Mouse (Mus musculus) cerebellum, adult 2 months (tissue): ENCODE results near the gene Olfr702. TPM values are rescaled to one million over a fixed set of nuclear protein-coding genes. Genes with fewer than 3 reads are reported as not detected.

ENCODE experiments used
- DNase-seq, 2 experiments: peaks; one replicate each; pipeline ENCODE4 v3.0.0; 2021
- H3K27ac ChIP-seq: fragments of 200-500 bp; 2 replicates; pipeline ENCODE4 v1.5.1; 2012; ENCODE audit warnings: low read length, control low read depth, inconsistent platforms; ENCODE audit not compliant: insufficient read depth
- H3K27me3 ChIP-seq: fragments of 200-500 bp; 2 replicates; pipeline ENCODE4 v1.6.1; 2012; ENCODE audit warnings: inconsistent platforms, mild to moderate bottlenecking, low read length, moderate library complexity; ENCODE audit not compliant: control insufficient read depth, insufficient read depth
- H3K4me1 ChIP-seq: fragments of 200-500 bp; 2 replicates; pipeline ENCODE4 v1.6.1; 2011; ENCODE audit warnings: low read length; ENCODE audit not compliant: control insufficient read depth, insufficient read depth
- H3K4me3 ChIP-seq: fragments of 200-500 bp; replicated peaks from 2 replicates; pipeline ENCODE3; 2011; ENCODE audit warnings: mild to moderate bottlenecking, low read depth, low read length, control low read depth; ENCODE audit not compliant: insufficient read depth
- CTCF ChIP-seq: fragments of 200-500 bp; IDR thresholded peaks from 2 replicates; pipeline ENCODE4 v1.5.1; 2011; ENCODE audit warnings: low read depth, mild to moderate bottlenecking, control low read depth, low read length, moderate library complexity, borderline replicate concordance; ENCODE audit not compliant: insufficient read depth
- POLR2A ChIP-seq: fragments of 200-500 bp; IDR thresholded peaks from 2 replicates; pipeline ENCODE4 v1.6.1; 2011; ENCODE audit warnings: low read length, control low read depth, borderline replicate concordance; ENCODE audit not compliant: insufficient read depth
- WGBS: fragments of 180-500 bp; shearing (Covaris S2); methylation state at CpG from one replicate; pipeline ENCODE4 v1.1.7; 2018; 5-methylcytosine and 5-hydroxymethylcytosine counted together
- polyA plus RNA-seq: library from polyadenylated mRNA; depleted of rRNA; stranded (reverse); fragments of >200 nt; gene quantifications from 2 replicates; pipeline ENCODE4 v1.2.3, GENCODE M21; 2012; rRNA removed

Gene Olfr702
- not detected in 2 replicates for polyA plus RNA-seq

GRCm38 (mm10) chr7:106833793-106834192 is at the start of gene Olfr702:
TSS of gene Olfr702 (minus strand) at chr7:106833893.
- H3K27ac ChIP-seq: no peak within 1 kb of the TSS
- no peak for DNase-seq
- no peaks in the 10 kb centered on the region for H3K27me3 ChIP-seq
- no peak within 1 kb of the TSS for H3K4me3 ChIP-seq
- TF ChIP-seq CTCF: no peak
- TF ChIP-seq POLR2A: no peak
- no peaks in the 10 kb centered on the region for H3K4me1 ChIP-seq

GRCm38 (mm10) chr7:106876791-106877190 is 43.1 kb upstream of the Olfr702 start, which contains the start of gene Olfr705:
TSS of gene Olfr705 (minus strand) at chr7:106876891.
- whole genome bisulfite sequencing: 73% methylated on average over 3 of the region's 3 CpGs
- H3K27me3 ChIP-seq: no peaks in the 10 kb centered on the region
- no peak within 1 kb of the TSS for H3K4me3 ChIP-seq
- TF ChIP-seq POLR2A (no peak), CTCF (no peak)
- no peak within 1 kb of the TSS for H3K27ac ChIP-seq
- no peaks in the 10 kb centered on the region for H3K4me1 ChIP-seq
- no peak for DNase-seq

- no peak within 1 kb of the TSS for H3K27ac ChIP-seq
- TF ChIP-seq POLR2A (no peak), CTCF (no peak)
- H3K4me1 ChIP-seq: no peaks in the 10 kb centered on the region
- H3K27me3 ChIP-seq: no peaks in the 10 kb centered on the region
- DNase-seq: no peak
- H3K4me3 ChIP-seq: no peak within 1 kb of the TSS
Measured at GRCm38 (mm10) chr7:106862885-106863284, 29.2 kb upstream of the Olfr702 start, which contains the start of gene Olfr704. TSS of gene Olfr704 (plus strand) at chr7:106863185.

GRCm38 (mm10) chr7:106843060-106843459 is 9.4 kb upstream of the Olfr702 start, which contains the start of gene Olfr703:
TSS of gene Olfr703 (plus strand) at chr7:106843360.
- 55% methylated on average over 2 of the region's 2 CpGs for WGBS
- no peak for DNase-seq

GRCm38 (mm10) chr7:106818414-106818813 is 15.3 kb downstream of the Olfr702 start:
- no peaks in the 10 kb centered on the region for H3K4me1 ChIP-seq

More at GRCm38 (mm10) chr7:106843060-106843459, 9.4 kb upstream of the Olfr702 start, which contains the start of gene Olfr703:
- TF ChIP-seq CTCF (no peak), POLR2A (no peak)
- Histone ChIP-seq H3K27me3 (no peaks in the 10 kb centered on the region), H3K4me3 (no peak within 1 kb of the TSS), H3K4me1 (no peaks in the 10 kb centered on the region), H3K27ac (no peak within 1 kb of the TSS)

GRCm38 (mm10) chr7:106815775-106816174 is 17.9 kb downstream of the Olfr702 start:
- no peak for DNase-seq
- Histone ChIP-seq H3K27ac (no peak overlapping the region), H3K27me3 (no peaks in the 10 kb centered on the region), H3K4me1 (no peaks in the 10 kb centered on the region), H3K4me3 (no peak overlapping the region)
- TF ChIP-seq CTCF (no peak), POLR2A (no peak)
- WGBS: 54% methylated on average over 2 of the region's 2 CpGs

More at GRCm38 (mm10) chr7:106818414-106818813, 15.3 kb downstream of the Olfr702 start:
- Histone ChIP-seq H3K4me3 (no peak overlapping the region), H3K27me3 (no peaks in the 10 kb centered on the region), H3K27ac (no peak overlapping the region)
- no peak for TF ChIP-seq CTCF
- TF ChIP-seq POLR2A: no peak
- DNase-seq: no peak

GRCm38 (mm10) chr7:106813829-106814228 is 19.9 kb downstream of the Olfr702 start, which contains the start of gene Olfr701:
TSS of gene Olfr701 (plus strand) at chr7:106814129.
- DNase-seq: no peak
- no peak within 1 kb of the TSS for H3K4me3 ChIP-seq
- no peaks in the 10 kb centered on the region for H3K27me3 ChIP-seq
- TF ChIP-seq CTCF: no peak
- no peak for TF ChIP-seq POLR2A
- no peak within 1 kb of the TSS for H3K27ac ChIP-seq
- 60% methylated on average over 2 of the region's 2 CpGs for WGBS
- no peaks in the 10 kb centered on the region for H3K4me1 ChIP-seq

GRCm38 (mm10) chr7:106808734-106809133 is 25.0 kb downstream of the Olfr702 start, which contains the start of gene Olfr700:
TSS of gene Olfr700 (minus strand) at chr7:106808834.
- no peak for DNase-seq
- TF ChIP-seq POLR2A (no peak), CTCF (no peak)
- H3K27me3 ChIP-seq: no peaks in the 10 kb centered on the region
- H3K27ac ChIP-seq: no peak within 1 kb of the TSS
- no peaks in the 10 kb centered on the region for H3K4me1 ChIP-seq
- WGBS: 78% methylated on average over 1 of the region's 1 CpGs
- H3K4me3 ChIP-seq: no peak within 1 kb of the TSS

- WGBS: 71% methylated on average over 1 of the region's 1 CpGs
- Histone ChIP-seq H3K4me3 (no peak within 1 kb of the TSS), H3K27me3 (no peaks in the 10 kb centered on the region), H3K27ac (no peak within 1 kb of the TSS), H3K4me1 (no peaks in the 10 kb centered on the region)
- TF ChIP-seq CTCF: no peak
- TF ChIP-seq POLR2A: no peak
- no peak for DNase-seq
Measured at GRCm38 (mm10) chr7:106793098-106793497, 40.6 kb downstream of the Olfr702 start, which contains the start of gene Olfr699. TSS of gene Olfr699 (minus strand) at chr7:106793198.
